Mouse (Mus musculus): Measurements from ENCODE around the gene Fcgr3. TPM values are rescaled to one million over a fixed set of nuclear protein-coding genes. Genes with fewer than 3 reads are reported as not detected.

Fcgr3 gene
- polyA plus RNA-seq, 1 experiment from 2014 or later: 7.2 TPM

Small RNAs within 50 kb of the gene (microRNA-seq; reads per million reads assigned to microRNA genes)
- not detected for gene Gm27552
- not detected for gene Gm27844
- 4.6 reads per million, percentile 11 among the genes with 10 or more reads in this experiment for gene Mir6546

Other genes starting within 250 kb of the Fcgr3 start
- 10.3 and 11.3 TPM in 2 replicates for gene Atf6, start 197.2 kb downstream of the Fcgr3 start, polyA plus RNA-seq (2016; fragmentation: Nextera tagmentation; extraction: Ambion mirVana)
- gene Gm26620, start 179.9 kb downstream of the Fcgr3 start, polyA plus RNA-seq (2016; fragmentation: Nextera tagmentation; extraction: Ambion mirVana): 0.63 TPM in 1 of 2 replicates, not detected in the other
- gene Dusp12, start 179.4 kb downstream of the Fcgr3 start, polyA plus RNA-seq (2016; fragmentation: Nextera tagmentation; extraction: Ambion mirVana): 35.4 and 35.9 TPM in 2 replicates
- not detected in 2 replicates for gene Fcrlb, start 152.0 kb downstream of the Fcgr3 start, polyA plus RNA-seq (2016; fragmentation: Nextera tagmentation; extraction: Ambion mirVana)
- gene Fcrla, start 137.4 kb downstream of the Fcgr3 start, polyA plus RNA-seq (2016; fragmentation: Nextera tagmentation; extraction: Ambion mirVana): not detected in 2 replicates
- gene Fcgr2b, start 88.4 kb downstream of the Fcgr3 start, polyA plus RNA-seq (2016; fragmentation: Nextera tagmentation; extraction: Ambion mirVana): 0.43 and 0.49 TPM in 2 replicates
- 0.25 and 0.45 TPM in 2 replicates for gene Fcgr4, start 46.0 kb downstream of the Fcgr3 start, polyA plus RNA-seq (2016; fragmentation: Nextera tagmentation; extraction: Ambion mirVana)
- 9.8 and 14.1 TPM in 2 replicates for gene Cfap126, start 49.0 kb upstream of the Fcgr3 start, polyA plus RNA-seq (2016; fragmentation: Nextera tagmentation; extraction: Ambion mirVana)
- 214 and 218 TPM in 2 replicates for gene Sdhc, start 85.7 kb upstream of the Fcgr3 start, polyA plus RNA-seq (2016; fragmentation: Nextera tagmentation; extraction: Ambion mirVana)
- gene Mpz, start 85.8 kb upstream of the Fcgr3 start, polyA plus RNA-seq (2016; fragmentation: Nextera tagmentation; extraction: Ambion mirVana): 2.4 and 4.2 TPM in 2 replicates
- 22.8 and 28.7 TPM in 2 replicates for gene Pcp4l1, start 131.3 kb upstream of the Fcgr3 start, polyA plus RNA-seq (2016; fragmentation: Nextera tagmentation; extraction: Ambion mirVana)
- 0.15 and 0.39 TPM in 2 replicates for gene Nr1i3, start 149.0 kb upstream of the Fcgr3 start, polyA plus RNA-seq (2016; fragmentation: Nextera tagmentation; extraction: Ambion mirVana)
- 28.1 and 31.9 TPM in 2 replicates for gene Tomm40l, start 157.6 kb upstream of the Fcgr3 start, polyA plus RNA-seq (2016; fragmentation: Nextera tagmentation; extraction: Ambion mirVana)
- 2.7 and 4.2 TPM in 2 replicates for gene Apoa2, start 160.1 kb upstream of the Fcgr3 start, polyA plus RNA-seq (2016; fragmentation: Nextera tagmentation; extraction: Ambion mirVana)
- gene Fcer1g, start 169.4 kb upstream of the Fcgr3 start, polyA plus RNA-seq (2016; fragmentation: Nextera tagmentation; extraction: Ambion mirVana): 22.1 and 24.1 TPM in 2 replicates
- 8.5 and 10.6 TPM in 2 replicates for gene Adamts4, start 185.5 kb upstream of the Fcgr3 start, polyA plus RNA-seq (2016; fragmentation: Nextera tagmentation; extraction: Ambion mirVana)
- 209 and 227 TPM in 2 replicates for gene Ndufs2, start 186.5 kb upstream of the Fcgr3 start, polyA plus RNA-seq (2016; fragmentation: Nextera tagmentation; extraction: Ambion mirVana)
- gene B4galt3, start 205.4 kb upstream of the Fcgr3 start, polyA plus RNA-seq (2016; fragmentation: Nextera tagmentation; extraction: Ambion mirVana): 83.6 and 85.6 TPM in 2 replicates
- gene Ppox, start 216.3 kb upstream of the Fcgr3 start, polyA plus RNA-seq (2016; fragmentation: Nextera tagmentation; extraction: Ambion mirVana): 60.5 and 60.9 TPM in 2 replicates
- gene Usp21, start 223.1 kb upstream of the Fcgr3 start, polyA plus RNA-seq (2016; fragmentation: Nextera tagmentation; extraction: Ambion mirVana): 114 and 117 TPM in 2 replicates
- 106 and 108 TPM in 2 replicates for gene Ufc1, start 230.1 kb upstream of the Fcgr3 start, polyA plus RNA-seq (2016; fragmentation: Nextera tagmentation; extraction: Ambion mirVana)

Measured in hindbrain, embryonic 12.5 days (tissue).